Mouse (Mus musculus) effector memory CD4-positive, alpha-beta T cell, adult 7 months (primary cell): ENCODE measurements around the gene Mycbp. TPM values are rescaled to one million over a fixed set of nuclear protein-coding genes. Genes with fewer than 3 reads are reported as not detected.

Experiments
- polyA plus RNA-seq: library from polyadenylated mRNA; unstranded; fragments of 100-300 nt; shearing (Covaris generic); gene quantifications from one replicate; pipeline ENCODE4 v1.2.1, GENCODE M21; 2017

Mycbp gene
- 13.6 TPM for polyA plus RNA-seq

GRCm38 (mm10) chr4:123904333-123905125 lies at the start of gene Mycbp:
Gene Mycbp (plus strand): TSS chr4:123904832.

GRCm38 (mm10) chr4:123859379-123859778 lies 45.3 kb upstream of the Mycbp start, which contains the start of gene 4933427I04Rik:
Gene 4933427I04Rik (plus strand): TSS chr4:123859679.

GRCm38 (mm10) chr4:123916748-123917547 lies 12.3 kb downstream of the Mycbp start, which contains the start of gene Rragc:
Gene Rragc (plus strand): TSS chr4:123917446.

GRCm38 (mm10) chr4:123917548-123918140 lies 13.0 kb downstream of the Mycbp start, which contains the start of gene 4930535I16Rik:
Gene 4930535I16Rik (minus strand): TSS chr4:123918022.

Other genes with a start within 250 kb of the Mycbp start
- 112 TPM for gene Macf1, start 220.5 kb upstream of the Mycbp start, polyA plus RNA-seq
- gene Ndufs5, start 186.6 kb upstream of the Mycbp start, polyA plus RNA-seq: 58.4 TPM
- 113 TPM for gene Akirin1, start 154.5 kb upstream of the Mycbp start, polyA plus RNA-seq
- 0.71 TPM for gene Rhbdl2, start 117.0 kb upstream of the Mycbp start, polyA plus RNA-seq
- 0.34 TPM for gene 4933427I04Rik, start 45.2 kb upstream of the Mycbp start, polyA plus RNA-seq
- gene Rragc, start 12.6 kb downstream of the Mycbp start, polyA plus RNA-seq: 52.9 TPM
- gene 4930535I16Rik, start 13.2 kb downstream of the Mycbp start, polyA plus RNA-seq: not detected